Comparison of ENCODE assay signal across 15 mouse cellular contexts in the genomic region with DNA sequence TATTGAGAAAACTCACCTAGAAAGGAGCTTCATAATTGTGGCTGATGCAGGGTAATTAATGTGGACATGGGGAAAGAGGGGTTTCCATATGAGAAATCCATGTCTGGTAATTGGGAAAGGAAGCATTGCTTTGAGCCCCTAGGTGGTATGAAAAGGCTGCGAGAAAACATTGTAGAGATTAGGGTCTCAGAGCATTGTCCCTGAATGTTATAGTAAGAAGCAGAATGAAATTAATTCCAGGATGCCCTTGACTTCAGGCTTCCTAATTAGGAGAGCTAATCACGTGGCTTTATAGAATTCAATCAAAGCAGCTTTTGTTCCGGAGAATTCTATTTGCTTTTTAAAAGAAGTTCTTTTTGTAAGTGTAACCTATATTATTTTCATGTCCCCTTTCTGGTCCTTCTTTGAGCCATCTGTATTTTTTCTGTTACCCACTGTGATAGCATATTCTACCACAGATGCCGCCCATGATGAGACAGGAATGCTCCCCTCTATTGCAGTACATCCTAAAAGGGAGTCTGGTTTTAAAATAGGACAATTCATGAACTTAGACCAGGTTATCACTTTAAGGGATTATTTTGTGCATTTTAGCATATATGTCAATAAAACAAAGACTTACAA.
"Had no signal": no experiment of that assay in that cellular context is flagged by ENCODE, and none has a peak within 500 bp of the region (broad histone marks: within the 10 kb centered on the region; RNA-seq: fewer than 3 reads in every experiment).

No protein-coding gene starts in this region.

- H3K36me3 ChIP-seq: limb, embryonic 15.5 days; liver, embryonic 12.5 days; midbrain, embryonic 10.5 days; midbrain, embryonic 15.5 days; neural tube, embryonic 12.5 days; stomach, embryonic 15.5 days had no signal

- H3K27me3 ChIP-seq: limb, embryonic 15.5 days; liver, embryonic 12.5 days; stomach, embryonic 15.5 days had no signal

- H3K9ac ChIP-seq: limb, embryonic 15.5 days; liver, embryonic 12.5 days; lung, embryonic 14.5 days; midbrain, embryonic 15.5 days; neural tube, embryonic 12.5 days; stomach, embryonic 15.5 days had no signal

- H3K27ac ChIP-seq: left cerebral cortex, adult 2 months; limb, embryonic 15.5 days; liver, embryonic 12.5 days; midbrain, embryonic 10.5 days; midbrain, embryonic 15.5 days; neural tube, embryonic 12.5 days; stomach, embryonic 15.5 days had no signal

- H3K9me3 ChIP-seq: limb, embryonic 15.5 days; liver, embryonic 12.5 days; midbrain, embryonic 10.5 days; neural tube, embryonic 12.5 days; stomach, embryonic 15.5 days had no signal

- ATAC-seq: liver, embryonic 12.5 days; midbrain, embryonic 15.5 days had no signal

- H3K4me2 ChIP-seq: limb, embryonic 15.5 days; liver, embryonic 12.5 days; lung, embryonic 14.5 days; midbrain, embryonic 15.5 days; neural tube, embryonic 12.5 days; stomach, embryonic 15.5 days had no signal

- DNase-seq: kidney, postnatal 10 days; kidney, postnatal 4 days; lung, embryonic 14.5 days; lung, postnatal 10 days; lung, postnatal 4 days; right cerebral cortex, postnatal 14 days; thymus, adult 2 months; thymus, postnatal 25 days had no signal

- H3K4me3 ChIP-seq: left cerebral cortex, adult 2 months; limb, embryonic 15.5 days; liver, embryonic 12.5 days; midbrain, embryonic 10.5 days; midbrain, embryonic 15.5 days; neural tube, embryonic 12.5 days; stomach, embryonic 15.5 days had no signal

- H3K4me1 ChIP-seq: limb, embryonic 15.5 days; liver, embryonic 12.5 days; neural tube, embryonic 12.5 days; stomach, embryonic 15.5 days had no signal
